Mouse (Mus musculus): ENCODE measurements at regions not wholly inside any gene's neighbourhood (a gene's known extent, or its start where the extent isn't known, plus 50 kb on each side); places are given as distances from the start of the nearest gene placed in this dataset.

- peaks cover 15% of the 10 kb centered on the region for H3K4me1 ChIP-seq (replicated peaks)
- no peaks in the 10 kb centered on the region for H3K9me3 ChIP-seq
- peak overlapping the region; percentile 33; the same call in 1 of the 2 replicates for H3K27ac ChIP-seq (replicated peaks)
- H3K4me3 ChIP-seq = no peak overlapping the region
- no peaks in the 10 kb centered on the region for H3K36me3 ChIP-seq
- ATAC-seq (ENCODE audit: low read depth) = no peak
- WGBS = 20% methylated on average over 7 of the region's 7 CpGs
- peaks cover 50% of the 10 kb centered on the region for H3K27me3 ChIP-seq
- peak overlapping the region; percentile 26; the same call in 1 of the 2 replicates for H3K9ac ChIP-seq
- no peak overlapping the region for H3K4me2 ChIP-seq
These were observed 89.2 kb upstream of the Chd2 start for GRCm38 (mm10) chr7:73630790-73631189.

- H3K9ac ChIP-seq = no peak overlapping the region
- no peak overlapping the region for H3K4me2 ChIP-seq
- H3K27ac ChIP-seq (replicated peaks) = no peak overlapping the region
- H3K9me3 ChIP-seq = no peaks in the 10 kb centered on the region
- H3K4me1 ChIP-seq (replicated peaks) = peaks cover 15% of the 10 kb centered on the region
- 93% methylated on average over 2 of the region's 2 CpGs for WGBS
- H3K36me3 ChIP-seq = no peaks in the 10 kb centered on the region
- no peak overlapping the region for H3K4me3 ChIP-seq
- peaks cover 35% of the 10 kb centered on the region for H3K27me3 ChIP-seq
- no peak for ATAC-seq (ENCODE audit: low read depth)
These were observed 87.6 kb upstream of the Chd2 start for GRCm38 (mm10) chr7:73629182-73629581.

GRCm38 (mm10) chr7:73628071-73628470 is 86.4 kb upstream of the Chd2 start:
- Histone ChIP-seq H3K36me3 (no peaks in the 10 kb centered on the region), H3K4me3 (no peak overlapping the region), H3K4me2 (no peak overlapping the region), H3K9me3 (no peaks in the 10 kb centered on the region), H3K4me1 (replicated peaks) (peaks cover 15% of the 10 kb centered on the region), H3K27me3 (peaks cover 24% of the 10 kb centered on the region), H3K9ac (0 out of 2 replicates have a peak overlapping the region, but pooled peaks have one; percentile 17), H3K27ac (replicated peaks) (no peak overlapping the region)
- ATAC-seq (ENCODE audit: low read depth) = peak; percentile 70; the same call in 1 of the 2 replicates
- WGBS = under 1% methylated on average over 6 of the region's 6 CpGs

- WGBS = 62% methylated on average over 7 of the region's 7 CpGs
- H3K27me3 ChIP-seq = peaks cover 16% of the 10 kb centered on the region
- peaks cover 15% of the 10 kb centered on the region for H3K4me1 ChIP-seq (replicated peaks)
- H3K9me3 ChIP-seq = no peaks in the 10 kb centered on the region
- H3K4me2 ChIP-seq = no peak overlapping the region
- no peak overlapping the region for H3K9ac ChIP-seq
- ATAC-seq (ENCODE audit: low read depth) = no peak
- H3K36me3 ChIP-seq = no peaks in the 10 kb centered on the region
- H3K27ac ChIP-seq (replicated peaks) = no peak overlapping the region
- no peak overlapping the region for H3K4me3 ChIP-seq
These were observed 84.7 kb upstream of the Chd2 start for GRCm38 (mm10) chr7:73626291-73626690.

- no peak overlapping the region for H3K4me2 ChIP-seq
- peaks cover 16% of the 10 kb centered on the region for H3K27me3 ChIP-seq
- no peak overlapping the region for H3K27ac ChIP-seq (replicated peaks)
- no peaks in the 10 kb centered on the region for H3K9me3 ChIP-seq
- H3K4me1 ChIP-seq (replicated peaks) = peaks cover 12% of the 10 kb centered on the region
- H3K36me3 ChIP-seq = no peaks in the 10 kb centered on the region
- H3K9ac ChIP-seq = no peak overlapping the region
- H3K4me3 ChIP-seq = no peak overlapping the region
- ATAC-seq (ENCODE audit: low read depth) = no peak
These were observed 84.0 kb upstream of the Chd2 start for GRCm38 (mm10) chr7:73625651-73626050.

GRCm38 (mm10) chr7:73624992-73625391 is 83.4 kb upstream of the Chd2 start:
- H3K9me3 ChIP-seq = no peaks in the 10 kb centered on the region
- no peak overlapping the region for H3K4me3 ChIP-seq
- H3K4me2 ChIP-seq = no peak overlapping the region
- H3K27me3 ChIP-seq = peaks cover 14% of the 10 kb centered on the region
- no peak for ATAC-seq (ENCODE audit: low read depth)
- no peak overlapping the region for H3K27ac ChIP-seq (replicated peaks)
- 83% methylated on average over 6 of the region's 6 CpGs for WGBS
- H3K4me1 ChIP-seq (replicated peaks) = peaks cover 10% of the 10 kb centered on the region
- no peaks in the 10 kb centered on the region for H3K36me3 ChIP-seq
- H3K9ac ChIP-seq = no peak overlapping the region

- Histone ChIP-seq H3K4me3 (no peak overlapping the region), H3K27ac (replicated peaks) (no peak overlapping the region), H3K4me2 (no peak overlapping the region), H3K27me3 (peaks cover 6% of the 10 kb centered on the region; the same call in 1 of the 2 replicates), H3K36me3 (no peaks in the 10 kb centered on the region), H3K9me3 (no peaks in the 10 kb centered on the region), H3K9ac (no peak overlapping the region), H3K4me1 (replicated peaks) (peaks cover 14% of the 10 kb centered on the region)
- 88% methylated on average over 3 of the region's 3 CpGs for WGBS
- no peak for ATAC-seq (ENCODE audit: low read depth)
These were observed 82.5 kb upstream of the Chd2 start for GRCm38 (mm10) chr7:73624093-73624600.

- H3K4me2 ChIP-seq = no peak overlapping the region
- WGBS = 95% methylated on average over 2 of the region's 2 CpGs
- no peaks in the 10 kb centered on the region for H3K36me3 ChIP-seq
- no peaks in the 10 kb centered on the region for H3K9me3 ChIP-seq
- no peak overlapping the region for H3K27ac ChIP-seq (replicated peaks)
- no peak overlapping the region for H3K4me3 ChIP-seq
- ATAC-seq (ENCODE audit: low read depth) = no peak
- H3K27me3 ChIP-seq = no peaks in the 10 kb centered on the region
- 0 out of 2 replicates have a peak, but pooled peaks cover 8% of the 10 kb centered on the region for H3K4me1 ChIP-seq (replicated peaks)
- H3K9ac ChIP-seq = no peak overlapping the region
These were observed 80.8 kb upstream of the Chd2 start for GRCm38 (mm10) chr7:73622468-73622867.

- no peak for ATAC-seq (ENCODE audit: low read depth)
- no peak overlapping the region for H3K4me2 ChIP-seq
- no peaks in the 10 kb centered on the region for H3K9me3 ChIP-seq
- H3K4me1 ChIP-seq (replicated peaks) = peaks cover 28% of the 10 kb centered on the region
- H3K27ac ChIP-seq (replicated peaks) = peak overlapping the region; percentile 35
- H3K4me3 ChIP-seq = no peak overlapping the region
- no peak overlapping the region for H3K9ac ChIP-seq
- WGBS = 92% methylated on average over 9 of the region's 9 CpGs
- no peaks in the 10 kb centered on the region for H3K27me3 ChIP-seq
- no peaks in the 10 kb centered on the region for H3K36me3 ChIP-seq
These were observed 78.7 kb upstream of the Chd2 start for GRCm38 (mm10) chr7:73620341-73620740.

- WGBS = 11% methylated on average over 25 of the region's 25 CpGs
- Histone ChIP-seq H3K4me1 (replicated peaks) (peaks cover 36% of the 10 kb centered on the region), H3K27me3 (no peaks in the 10 kb centered on the region), H3K9ac (peak overlapping the region; percentile 90), H3K4me3 (peak overlapping the region; percentile 59), H3K9me3 (no peaks in the 10 kb centered on the region), H3K36me3 (no peaks in the 10 kb centered on the region), H3K27ac (replicated peaks) (peak overlapping the region; percentile 100), H3K4me2 (peak overlapping the region; percentile 71)
- ATAC-seq (ENCODE audit: low read depth) = peak; percentile 54; the same call in 1 of the 2 replicates
These were observed 77.3 kb upstream of the Chd2 start for GRCm38 (mm10) chr7:73618758-73619416.

- Histone ChIP-seq H3K4me3 (peak overlapping the region; percentile 59), H3K9ac (peak overlapping the region; percentile 97), H3K9me3 (no peaks in the 10 kb centered on the region), H3K4me2 (peak overlapping the region; percentile 71), H3K36me3 (no peaks in the 10 kb centered on the region), H3K27me3 (no peaks in the 10 kb centered on the region), H3K4me1 (replicated peaks) (peaks cover 36% of the 10 kb centered on the region), H3K27ac (replicated peaks) (peak overlapping the region; percentile 100)
- WGBS = under 1% methylated on average over 84 of the region's 86 CpGs
- ATAC-seq (ENCODE audit: low read depth) = peak; percentile 96
These were observed 76.5 kb upstream of the Chd2 start for GRCm38 (mm10) chr7:73617910-73618757.
